Mouse (Mus musculus) small intestine, adult 2 months (tissue): Measurements from ENCODE around the gene Fmod.
A peak's percentile ranks its signal among the peaks of the same experiment; 100 is the strongest.

Experiments used
- CTCF ChIP-seq: fragments of 200-500 bp; IDR thresholded peaks from 2 replicates; pipeline ENCODE4 v1.5.1; 2012; ENCODE audit warnings: low read depth, mild to moderate bottlenecking, control low read depth, inconsistent platforms, low read length, moderate library complexity, mixed read lengths; ENCODE audit not compliant: insufficient replicate concordance, insufficient read length; ENCODE audit errors: extremely low read depth
- POLR2A ChIP-seq: fragments of 200-500 bp; IDR thresholded peaks from 2 replicates; pipeline ENCODE4 v1.6.1; 2012; ENCODE audit warnings: low read depth, mild to moderate bottlenecking, control low read depth, inconsistent platforms, low read length, moderate library complexity

GRCm38 (mm10) chr1:134053207-134053606 is 16.2 kb downstream of the Fmod start:
- TF ChIP-seq CTCF (peak; percentile 89; the same call in 1 of the 2 replicates), POLR2A (no peak)
